Mouse (Mus musculus): ENCODE measurements around the gene Ptges2. TPM values are rescaled to one million over a fixed set of nuclear protein-coding genes. Genes with fewer than 3 reads are reported as not detected.
"Not testable (repeated sequence)": the region's sequence is repeated elsewhere in the genome, so short reads cannot be mapped to it uniquely, and the experiment has no call there.

Gene Ptges2
- polyA plus RNA-seq, 1 experiment from 2014 or later = 23.8 TPM

- WGBS = 69% methylated on average over 10 of the region's 10 CpGs
- peaks cover 13% of the 10 kb centered on the region for H3K27me3 ChIP-seq (ENCODE audit: poor library complexity, severe bottlenecking)
- DNase-seq (ENCODE audit: extremely low spot score, low spot score) = no peak
- H3K36me3 ChIP-seq (replicated peaks) = no peaks in the 10 kb centered on the region
- H3K4me3 ChIP-seq = no peak overlapping the region
- H3K27ac ChIP-seq = no peak overlapping the region
- H3K9me3 ChIP-seq = no peaks in the 10 kb centered on the region
- peaks cover 37% of the 10 kb centered on the region for H3K4me1 ChIP-seq
Observed at GRCm38 (mm10) chr2:32358381-32358780, 37.3 kb upstream of the Ptges2 start.

GRCm38 (mm10) chr2:32360741-32361140 lies 35.0 kb upstream of the Ptges2 start:
- Histone ChIP-seq H3K27ac (no peak overlapping the region), H3K4me1 (peaks cover 42% of the 10 kb centered on the region), H3K36me3 (replicated peaks) (peaks cover 18% of the 10 kb centered on the region), H3K27me3 (ENCODE audit: poor library complexity, severe bottlenecking) (peaks cover 13% of the 10 kb centered on the region), H3K9me3 (no peaks in the 10 kb centered on the region), H3K4me3 (peak overlapping the region; percentile 57)
- DNase-seq (ENCODE audit: extremely low spot score, low spot score) = peak; percentile 69
- whole genome bisulfite sequencing = 5% methylated on average over 14 of the region's 14 CpGs

GRCm38 (mm10) chr2:32361437-32361836 lies 34.3 kb upstream of the Ptges2 start:
- peaks cover 13% of the 10 kb centered on the region for H3K27me3 ChIP-seq (ENCODE audit: poor library complexity, severe bottlenecking)
- H3K27ac ChIP-seq = peak overlapping the region; percentile 75
- peaks cover 42% of the 10 kb centered on the region for H3K4me1 ChIP-seq
- peaks cover 25% of the 10 kb centered on the region for H3K36me3 ChIP-seq (replicated peaks)
- peak; percentile 64 for DNase-seq (ENCODE audit: extremely low spot score, low spot score)
- H3K4me3 ChIP-seq = peak overlapping the region; percentile 57
- 2% methylated on average over 24 of the region's 24 CpGs for WGBS
- H3K9me3 ChIP-seq = no peaks in the 10 kb centered on the region

DNA sequence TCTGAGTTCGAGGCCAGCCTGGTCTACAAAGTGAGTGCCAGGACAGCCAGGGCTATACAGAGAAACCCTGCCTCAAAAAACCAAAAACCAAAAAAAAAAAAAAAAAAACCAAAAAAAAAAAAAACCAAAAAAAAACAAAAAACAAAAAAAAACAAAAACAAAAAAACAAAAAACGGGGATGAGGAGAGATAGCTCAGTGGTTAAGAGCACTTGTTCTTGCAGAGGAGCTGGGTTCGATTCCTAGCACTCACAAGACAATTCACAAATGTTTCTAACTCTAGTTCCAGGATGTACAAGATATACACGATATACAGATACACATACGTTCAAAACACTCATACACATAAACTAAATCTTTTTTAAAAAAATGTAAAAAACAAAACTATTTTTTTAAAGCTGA lies 33.4 kb upstream of the Ptges2 start:
- not testable (repeated sequence) for DNase-seq (ENCODE audit: extremely low spot score, low spot score); H3K9me3 ChIP-seq
- Histone ChIP-seq H3K27ac (peak overlapping the region; percentile 89), H3K36me3 (replicated peaks) (peaks cover 34% of the 10 kb centered on the region), H3K4me3 (peak overlapping the region; percentile 72), H3K4me1 (peaks cover 39% of the 10 kb centered on the region), H3K27me3 (ENCODE audit: poor library complexity, severe bottlenecking) (peaks cover 13% of the 10 kb centered on the region)
- 46% methylated on average over 5 of the region's 5 CpGs for WGBS

GRCm38 (mm10) chr2:32362817-32363340 lies 32.8 kb upstream of the Ptges2 start:
- peak overlapping the region; percentile 72 for H3K4me3 ChIP-seq
- H3K4me1 ChIP-seq = peaks cover 38% of the 10 kb centered on the region
- under 1% methylated on average over 53 of the region's 53 CpGs for WGBS
- peaks cover 40% of the 10 kb centered on the region for H3K36me3 ChIP-seq (replicated peaks)
- H3K27me3 ChIP-seq (ENCODE audit: poor library complexity, severe bottlenecking) = peaks cover 13% of the 10 kb centered on the region
- no peaks in the 10 kb centered on the region for H3K9me3 ChIP-seq
- peak; percentile 87 for DNase-seq (ENCODE audit: extremely low spot score, low spot score)
- peak overlapping the region; percentile 89 for H3K27ac ChIP-seq

DNA sequence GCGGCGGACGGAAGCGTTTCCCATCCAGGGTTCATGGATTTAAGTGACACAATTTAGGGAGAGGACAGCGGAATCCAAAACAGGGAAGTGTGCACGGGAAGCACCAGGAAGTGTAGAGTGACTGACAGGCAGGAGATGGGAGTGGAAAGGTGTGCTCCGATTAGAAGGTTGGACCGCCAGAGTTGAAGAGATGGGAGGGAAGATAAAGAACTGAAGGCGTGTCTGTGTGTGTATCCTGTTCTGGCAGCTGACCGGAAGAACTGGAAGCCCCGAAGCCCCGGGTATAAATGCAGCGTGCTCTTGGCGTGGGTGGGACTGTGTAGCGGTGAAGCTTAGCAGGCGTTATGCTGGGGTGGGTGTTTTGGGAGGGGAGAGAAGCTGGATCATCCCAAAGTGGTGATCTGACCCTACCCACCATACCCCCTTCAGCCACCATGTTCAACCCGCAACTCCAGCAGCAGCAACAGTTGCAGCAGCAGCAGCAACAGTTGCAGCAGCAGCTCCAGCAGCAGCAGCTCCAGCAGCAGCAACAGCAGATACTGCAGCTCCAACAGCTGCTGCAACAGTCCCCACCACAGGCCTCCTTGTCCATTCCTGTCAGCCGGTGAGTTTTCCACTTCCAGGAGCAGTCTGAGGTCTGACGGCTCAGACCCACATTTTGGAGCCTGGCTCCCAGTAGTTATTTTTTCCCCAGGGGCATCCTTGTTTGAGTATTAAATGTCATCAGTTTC lies 32.2 kb upstream of the Ptges2 start:
- H3K27me3 ChIP-seq (ENCODE audit: poor library complexity, severe bottlenecking) = peaks cover 13% of the 10 kb centered on the region
- no peak for DNase-seq (ENCODE audit: extremely low spot score, low spot score)
- 13% methylated on average over 19 of the region's 19 CpGs for WGBS
- H3K27ac ChIP-seq = peak overlapping the region; percentile 89
- H3K4me1 ChIP-seq = peaks cover 38% of the 10 kb centered on the region
- peak overlapping the region; percentile 72 for H3K4me3 ChIP-seq
- H3K36me3 ChIP-seq (replicated peaks) = peaks cover 46% of the 10 kb centered on the region
- no peaks in the 10 kb centered on the region for H3K9me3 ChIP-seq

DNA sequence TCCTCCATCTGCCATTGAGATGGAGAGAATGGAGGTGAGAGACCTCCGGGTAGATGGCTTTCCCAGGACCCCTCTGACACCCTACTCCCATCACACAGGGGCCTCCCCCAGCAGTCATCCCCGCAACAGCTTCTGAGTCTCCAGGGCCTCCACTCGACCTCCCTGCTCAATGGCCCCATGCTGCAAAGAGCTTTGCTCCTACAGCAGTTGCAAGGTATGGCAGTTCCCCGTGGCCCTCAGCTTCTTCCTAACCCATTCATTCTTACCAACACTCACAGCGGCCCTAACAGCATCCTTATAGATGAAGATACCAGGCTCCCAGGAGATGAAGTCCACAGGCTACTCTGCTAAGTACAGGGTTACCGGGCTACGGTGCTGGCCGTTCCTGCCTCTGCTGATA lies 31.6 kb upstream of the Ptges2 start:
- Histone ChIP-seq H3K9me3 (no peaks in the 10 kb centered on the region), H3K36me3 (replicated peaks) (peaks cover 52% of the 10 kb centered on the region), H3K27ac (no peak overlapping the region), H3K27me3 (ENCODE audit: poor library complexity, severe bottlenecking) (peaks cover 13% of the 10 kb centered on the region), H3K4me1 (peaks cover 38% of the 10 kb centered on the region), H3K4me3 (peak overlapping the region; percentile 72)
- DNase-seq (ENCODE audit: extremely low spot score, low spot score) = no peak
- WGBS = 85% methylated on average over 8 of the region's 8 CpGs

DNA sequence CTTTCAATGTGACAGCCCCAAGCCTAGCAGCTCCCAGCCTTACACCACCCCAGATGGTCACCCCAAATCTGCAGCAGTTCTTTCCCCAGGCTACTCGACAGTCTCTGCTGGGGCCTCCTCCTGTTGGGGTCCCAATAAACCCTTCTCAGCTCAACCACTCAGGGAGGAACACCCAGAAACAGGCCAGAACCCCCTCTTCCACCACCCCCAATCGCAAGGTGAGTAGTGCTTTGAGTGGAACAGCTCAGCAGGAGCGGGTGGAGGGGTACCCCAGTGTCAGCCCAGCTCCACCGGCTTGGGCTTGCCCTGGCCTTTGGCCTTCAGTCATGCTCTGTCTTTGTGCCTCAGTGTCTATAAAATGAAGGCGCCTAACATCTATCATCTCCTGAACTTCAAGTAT lies 28.4 kb upstream of the Ptges2 start:
- peaks cover 18% of the 10 kb centered on the region for H3K4me1 ChIP-seq
- no peak overlapping the region for H3K4me3 ChIP-seq
- 90% methylated on average over 5 of the region's 5 CpGs for WGBS
- no peak overlapping the region for H3K27ac ChIP-seq
- H3K27me3 ChIP-seq (ENCODE audit: poor library complexity, severe bottlenecking) = no peaks in the 10 kb centered on the region; the same call in 1 of the 2 replicates
- peaks cover 84% of the 10 kb centered on the region for H3K36me3 ChIP-seq (replicated peaks)
- no peak for DNase-seq (ENCODE audit: extremely low spot score, low spot score)
- H3K9me3 ChIP-seq = no peaks in the 10 kb centered on the region

- peaks cover 100% of the 10 kb centered on the region for H3K36me3 ChIP-seq (replicated peaks)
- no peak for DNase-seq (ENCODE audit: extremely low spot score, low spot score)
- no peaks in the 10 kb centered on the region for H3K27me3 ChIP-seq (ENCODE audit: poor library complexity, severe bottlenecking)
- H3K4me1 ChIP-seq = no peaks in the 10 kb centered on the region
- 90% methylated on average over 10 of the region's 10 CpGs for WGBS
- H3K27ac ChIP-seq = no peak overlapping the region
- H3K9me3 ChIP-seq = no peaks in the 10 kb centered on the region
- no peak overlapping the region for H3K4me3 ChIP-seq
Observed at GRCm38 (mm10) chr2:32374191-32374590, 21.5 kb upstream of the Ptges2 start.

DNA sequence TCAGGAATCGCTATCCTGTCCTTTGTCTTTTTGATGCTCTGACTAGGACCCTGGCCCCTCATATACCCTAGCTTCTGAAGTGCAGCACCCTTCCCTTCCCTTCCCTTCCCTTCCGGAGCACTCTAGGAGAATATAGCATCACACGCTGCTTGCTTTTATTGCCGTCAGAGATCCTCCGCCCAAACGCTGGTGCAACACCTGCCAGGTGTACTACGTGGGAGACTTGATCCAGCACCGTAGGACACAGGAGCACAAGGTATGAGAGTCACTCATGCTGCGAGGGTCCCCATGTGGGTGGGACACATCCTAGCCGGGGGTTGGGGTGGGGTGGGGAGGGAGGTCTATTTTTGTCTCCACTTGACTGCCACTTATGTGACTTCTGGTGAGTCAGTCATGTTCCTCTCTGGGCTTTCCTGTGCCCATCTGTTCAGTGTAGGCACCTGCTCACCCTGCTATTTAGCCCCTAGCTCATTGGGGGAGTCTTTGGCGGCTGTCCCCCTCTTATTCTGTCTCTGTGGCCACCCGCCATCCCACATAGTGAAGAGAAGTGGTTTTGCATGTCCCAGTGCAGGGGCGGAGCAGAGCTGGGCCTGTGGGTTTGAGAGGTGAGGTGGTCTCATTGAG lies 20.3 kb upstream of the Ptges2 start:
- Histone ChIP-seq H3K27me3 (ENCODE audit: poor library complexity, severe bottlenecking) (peaks cover 10% of the 10 kb centered on the region), H3K36me3 (replicated peaks) (peaks cover 96% of the 10 kb centered on the region), H3K4me1 (no peaks in the 10 kb centered on the region), H3K9me3 (no peaks in the 10 kb centered on the region), H3K4me3 (no peak overlapping the region), H3K27ac (no peak overlapping the region)
- 95% methylated on average over 13 of the region's 13 CpGs for WGBS
- DNase-seq (ENCODE audit: extremely low spot score, low spot score) = no peak

- no peak for DNase-seq (ENCODE audit: extremely low spot score, low spot score)
- Histone ChIP-seq H3K4me1 (peaks cover 12% of the 10 kb centered on the region), H3K27me3 (ENCODE audit: poor library complexity, severe bottlenecking) (peaks cover 17% of the 10 kb centered on the region), H3K4me3 (no peak overlapping the region), H3K9me3 (no peaks in the 10 kb centered on the region), H3K36me3 (replicated peaks) (peaks cover 81% of the 10 kb centered on the region), H3K27ac (no peak overlapping the region)
- WGBS = 90% methylated on average over 10 of the region's 10 CpGs
Observed at GRCm38 (mm10) chr2:32376963-32377362, 18.7 kb upstream of the Ptges2 start.

- DNase-seq (ENCODE audit: extremely low spot score, low spot score) = no peak
- 92% methylated on average over 7 of the region's 7 CpGs for WGBS
- no peak overlapping the region for H3K4me3 ChIP-seq
- H3K27ac ChIP-seq = no peak overlapping the region
- peaks cover 50% of the 10 kb centered on the region for H3K36me3 ChIP-seq (replicated peaks)
- H3K27me3 ChIP-seq (ENCODE audit: poor library complexity, severe bottlenecking) = peaks cover 43% of the 10 kb centered on the region
- H3K4me1 ChIP-seq = peaks cover 17% of the 10 kb centered on the region
- no peaks in the 10 kb centered on the region for H3K9me3 ChIP-seq
Observed at GRCm38 (mm10) chr2:32380001-32380500, 15.6 kb upstream of the Ptges2 start.

Data from forebrain, embryonic 10.5 days (tissue).